Comparison of ENCODE assay signal across 16 mouse cellular contexts in the genomic region with DNA sequence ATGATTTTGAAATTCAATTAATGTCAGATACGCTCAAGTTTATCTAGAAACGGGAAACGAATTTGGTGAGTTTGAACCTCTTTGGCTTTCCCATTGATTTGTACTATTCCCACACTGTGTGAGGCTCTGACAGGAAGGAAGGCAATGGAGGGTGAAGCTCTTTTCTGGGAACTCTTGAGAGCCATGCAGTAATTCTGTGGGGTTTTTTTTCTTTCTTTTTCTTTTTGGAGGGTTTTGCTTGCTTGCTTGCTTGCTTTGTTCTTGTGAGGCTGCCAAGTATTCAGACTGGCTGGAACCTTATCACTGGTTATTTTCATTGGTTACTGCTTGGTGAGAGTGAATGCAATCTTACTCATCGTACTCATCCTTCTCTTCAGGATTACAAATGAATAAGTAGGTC. TPM values are rescaled to one million over a fixed set of nuclear protein-coding genes. Genes with fewer than 3 reads are reported as not detected.
"Had no signal": no experiment of that assay in that cellular context is flagged by ENCODE, and none has a peak within 500 bp of the region (broad histone marks: within the 10 kb centered on the region; RNA-seq: fewer than 3 reads in every experiment).

No protein-coding gene starts in this region.

- H3K36me3 ChIP-seq: limb, embryonic 12.5 days; liver, embryonic 15.5 days; midbrain, embryonic 12.5 days; neural tube, embryonic 15.5 days had no signal

- H3K4me1 ChIP-seq: limb, embryonic 12.5 days; liver, embryonic 15.5 days; megakaryocyte, embryonic 14.5 days; midbrain, embryonic 12.5 days; neural tube, embryonic 15.5 days had no signal

- H3K9ac ChIP-seq: limb, embryonic 12.5 days; liver, embryonic 15.5 days; midbrain, embryonic 12.5 days; neural tube, embryonic 15.5 days had no signal

- H3K9me3 ChIP-seq: limb, embryonic 12.5 days; liver, embryonic 15.5 days; megakaryocyte, embryonic 14.5 days; midbrain, embryonic 12.5 days; neural tube, embryonic 15.5 days had no signal

- ATAC-seq: midbrain, embryonic 16.5 days had no signal

- H3K4me2 ChIP-seq: limb, embryonic 12.5 days; liver, embryonic 11.5 days; liver, embryonic 15.5 days; midbrain, embryonic 12.5 days; neural tube, embryonic 15.5 days had no signal

- H3K4me3 ChIP-seq: layer of hippocampus, adult 2 months; limb, embryonic 12.5 days; liver, embryonic 15.5 days; megakaryocyte, embryonic 14.5 days; midbrain, embryonic 12.5 days; neural tube, embryonic 15.5 days had no signal

- DNase-seq: kidney, postnatal 10 days; kidney, postnatal 4 days; lung, adult 2 months; lung, postnatal 10 days; thymus, adult 18-20 months; thymus, postnatal 14 days had no signal

- H3K27ac ChIP-seq: layer of hippocampus, adult 2 months; limb, embryonic 12.5 days; liver, embryonic 15.5 days; macrophage; midbrain, embryonic 12.5 days; neural tube, embryonic 15.5 days; stomach, postnatal 0 days had no signal

- H3K27me3 ChIP-seq: limb, embryonic 12.5 days; liver, embryonic 15.5 days; megakaryocyte, embryonic 14.5 days; midbrain, embryonic 12.5 days; neural tube, embryonic 15.5 days had no signal

RNA-seq across cellular contexts. Expression of a gene that starts 17.0 kb away (rescaled TPM):
- polyA plus RNA-seq: macrophage had no signal
